Mouse (Mus musculus): ENCODE measurements around the gene Tmprss13. TPM values are rescaled to one million over a fixed set of nuclear protein-coding genes. Genes with fewer than 3 reads are reported as not detected.
A peak's percentile ranks its signal among the peaks of the same experiment; 100 is the strongest.

The Tmprss13 gene
- not detected in 2 replicates for polyA plus RNA-seq (2015; fragmentation: Nextera tagmentation; extraction: Ambion mirVana)

GRCm38 (mm10) chr9:45318855-45319254 is at the start of gene Tmprss13:
Tmprss13 (plus strand) TSS chr9:45319100.
- WGBS (ENCODE audit: insufficient replicate concordance): 20% methylated on average over 14 of the region's 14 CpGs
- no peak for DNase-seq
- Histone ChIP-seq H3K4me2 (no peak within 1 kb of the TSS), H3K4me3 (replicated peaks) (no peak within 1 kb of the TSS), H3K4me1 (replicated peaks) (no peaks in the 10 kb centered on the region), H3K27me3 (peaks cover 35% of the 10 kb centered on the region), H3K9ac (no peak within 1 kb of the TSS), H3K27ac (no peak within 1 kb of the TSS), H3K9me3 (replicated peaks) (no peaks in the 10 kb centered on the region), H3K36me3 (no peaks in the 10 kb centered on the region)
- no peak for ATAC-seq (ENCODE audit: low read depth)

- H3K27ac ChIP-seq: no peak overlapping the region
Measured at GRCm38 (mm10) chr9:45272213-45272612, 46.7 kb upstream of the Tmprss13 start.

GRCm38 (mm10) chr9:45274218-45274617 is 44.7 kb upstream of the Tmprss13 start:
- Histone ChIP-seq H3K27ac (no peak overlapping the region; the same call in 1 of the 2 replicates), H3K9me3 (replicated peaks) (no peaks in the 10 kb centered on the region), H3K9ac (no peak overlapping the region), H3K27me3 (peaks cover 26% of the 10 kb centered on the region), H3K4me2 (no peak overlapping the region), H3K4me3 (replicated peaks) (no peak overlapping the region), H3K36me3 (no peaks in the 10 kb centered on the region), H3K4me1 (replicated peaks) (peaks cover 26% of the 10 kb centered on the region)
- 21% methylated on average over 4 of the region's 4 CpGs for WGBS (ENCODE audit: insufficient replicate concordance)
- DNase-seq (peak; percentile 35), ATAC-seq (ENCODE audit: low read depth) (peak; percentile 86)

More at GRCm38 (mm10) chr9:45272213-45272612, 46.7 kb upstream of the Tmprss13 start:
- Histone ChIP-seq H3K4me2 (no peak overlapping the region), H3K27me3 (peaks cover 46% of the 10 kb centered on the region), H3K9ac (no peak overlapping the region), H3K36me3 (no peaks in the 10 kb centered on the region), H3K9me3 (replicated peaks) (no peaks in the 10 kb centered on the region), H3K4me3 (replicated peaks) (no peak overlapping the region), H3K4me1 (replicated peaks) (peaks cover 29% of the 10 kb centered on the region)
- DNase-seq (no peak), ATAC-seq (ENCODE audit: low read depth) (no peak)
- WGBS (ENCODE audit: insufficient replicate concordance): 22% methylated on average over 5 of the region's 5 CpGs

GRCm38 (mm10) chr9:45274635-45275034 is 44.3 kb upstream of the Tmprss13 start:
- peak; percentile 39 for ATAC-seq (ENCODE audit: low read depth)
- Histone ChIP-seq H3K9ac (no peak overlapping the region), H3K27me3 (peaks cover 22% of the 10 kb centered on the region), H3K27ac (peak overlapping the region; percentile 39; the same call in 1 of the 2 replicates), H3K4me3 (replicated peaks) (no peak overlapping the region), H3K4me1 (replicated peaks) (peaks cover 26% of the 10 kb centered on the region), H3K36me3 (no peaks in the 10 kb centered on the region), H3K9me3 (replicated peaks) (no peaks in the 10 kb centered on the region), H3K4me2 (no peak overlapping the region)
- no peak for DNase-seq
- 22% methylated on average over 2 of the region's 2 CpGs for WGBS (ENCODE audit: insufficient replicate concordance)

- no peaks in the 10 kb centered on the region for H3K27me3 ChIP-seq
- no peak overlapping the region for H3K27ac ChIP-seq
- H3K36me3 ChIP-seq: no peaks in the 10 kb centered on the region
- 60% methylated on average over 3 of the region's 3 CpGs for WGBS (ENCODE audit: insufficient replicate concordance)
- H3K9ac ChIP-seq: no peak overlapping the region
- DNase-seq (no peak), ATAC-seq (ENCODE audit: low read depth) (no peak)
- no peaks in the 10 kb centered on the region for H3K9me3 ChIP-seq (replicated peaks)
- no peak overlapping the region for H3K4me2 ChIP-seq
- peaks cover 8% of the 10 kb centered on the region; the same call in 1 of the 2 replicates for H3K4me1 ChIP-seq (replicated peaks)
- no peak overlapping the region for H3K4me3 ChIP-seq (replicated peaks)
Measured at GRCm38 (mm10) chr9:45280059-45280458, 38.8 kb upstream of the Tmprss13 start.

- H3K9me3 ChIP-seq (replicated peaks): no peaks in the 10 kb centered on the region
- DNase-seq (no peak), ATAC-seq (ENCODE audit: low read depth) (no peak)
- no peak overlapping the region for H3K27ac ChIP-seq
- H3K9ac ChIP-seq: no peak overlapping the region
- H3K4me2 ChIP-seq: no peak overlapping the region
- no peaks in the 10 kb centered on the region for H3K36me3 ChIP-seq
- 37% methylated on average over 3 of the region's 3 CpGs for WGBS (ENCODE audit: insufficient replicate concordance)
- H3K4me3 ChIP-seq (replicated peaks): no peak overlapping the region
- H3K27me3 ChIP-seq: no peaks in the 10 kb centered on the region
- H3K4me1 ChIP-seq (replicated peaks): 0 out of 2 replicates have a peak, but pooled peaks cover 5% of the 10 kb centered on the region
Measured at GRCm38 (mm10) chr9:45280891-45281290, 38.0 kb upstream of the Tmprss13 start.

GRCm38 (mm10) chr9:45282466-45282865 is 36.4 kb upstream of the Tmprss13 start:
- Histone ChIP-seq H3K9ac (no peak overlapping the region), H3K27me3 (no peaks in the 10 kb centered on the region), H3K4me2 (no peak overlapping the region), H3K4me1 (replicated peaks) (0 out of 2 replicates have a peak, but pooled peaks cover 5% of the 10 kb centered on the region), H3K4me3 (replicated peaks) (no peak overlapping the region), H3K36me3 (no peaks in the 10 kb centered on the region), H3K9me3 (replicated peaks) (no peaks in the 10 kb centered on the region), H3K27ac (no peak overlapping the region)
- WGBS (ENCODE audit: insufficient replicate concordance): 45% methylated on average over 5 of the region's 5 CpGs
- DNase-seq: no peak
- ATAC-seq (ENCODE audit: low read depth): no peak

GRCm38 (mm10) chr9:45291481-45292168 is 27.3 kb upstream of the Tmprss13 start:
- WGBS (ENCODE audit: insufficient replicate concordance): 72% methylated on average over 11 of the region's 11 CpGs

GRCm38 (mm10) chr9:45294210-45295011 is 24.5 kb upstream of the Tmprss13 start:
- Histone ChIP-seq H3K36me3 (no peaks in the 10 kb centered on the region), H3K4me1 (replicated peaks) (peaks cover 8% of the 10 kb centered on the region; the same call in 1 of the 2 replicates), H3K9me3 (replicated peaks) (no peaks in the 10 kb centered on the region), H3K4me2 (no peak overlapping the region), H3K27me3 (no peaks in the 10 kb centered on the region), H3K9ac (no peak overlapping the region), H3K27ac (no peak overlapping the region), H3K4me3 (replicated peaks) (no peak overlapping the region)
- ATAC-seq (ENCODE audit: low read depth): no peak
- no peak for DNase-seq
- 31% methylated on average over 10 of the region's 10 CpGs for WGBS (ENCODE audit: insufficient replicate concordance)

More at GRCm38 (mm10) chr9:45291481-45292168, 27.3 kb upstream of the Tmprss13 start:
- ATAC-seq (ENCODE audit: low read depth): no peak
- Histone ChIP-seq H3K9ac (no peak overlapping the region), H3K4me1 (replicated peaks) (peaks cover 5% of the 10 kb centered on the region; the same call in 1 of the 2 replicates), H3K27me3 (no peaks in the 10 kb centered on the region), H3K9me3 (replicated peaks) (no peaks in the 10 kb centered on the region), H3K4me2 (no peak overlapping the region), H3K27ac (no peak overlapping the region), H3K4me3 (replicated peaks) (no peak overlapping the region), H3K36me3 (no peaks in the 10 kb centered on the region)
- DNase-seq: no peak

- ATAC-seq (ENCODE audit: low read depth): no peak
- Histone ChIP-seq H3K4me3 (replicated peaks) (no peak overlapping the region), H3K36me3 (no peaks in the 10 kb centered on the region), H3K9ac (no peak overlapping the region), H3K9me3 (replicated peaks) (no peaks in the 10 kb centered on the region), H3K27me3 (no peaks in the 10 kb centered on the region), H3K4me1 (replicated peaks) (peaks cover 15% of the 10 kb centered on the region), H3K27ac (no peak overlapping the region), H3K4me2 (no peak overlapping the region)
- peak; percentile 31 for DNase-seq
- 66% methylated on average over 11 of the region's 11 CpGs for WGBS (ENCODE audit: insufficient replicate concordance)
Measured at GRCm38 (mm10) chr9:45299231-45300006, 19.5 kb upstream of the Tmprss13 start.
